Mouse (Mus musculus): ENCODE results near the gene Gdf2.

Gene Gdf2

DNA sequence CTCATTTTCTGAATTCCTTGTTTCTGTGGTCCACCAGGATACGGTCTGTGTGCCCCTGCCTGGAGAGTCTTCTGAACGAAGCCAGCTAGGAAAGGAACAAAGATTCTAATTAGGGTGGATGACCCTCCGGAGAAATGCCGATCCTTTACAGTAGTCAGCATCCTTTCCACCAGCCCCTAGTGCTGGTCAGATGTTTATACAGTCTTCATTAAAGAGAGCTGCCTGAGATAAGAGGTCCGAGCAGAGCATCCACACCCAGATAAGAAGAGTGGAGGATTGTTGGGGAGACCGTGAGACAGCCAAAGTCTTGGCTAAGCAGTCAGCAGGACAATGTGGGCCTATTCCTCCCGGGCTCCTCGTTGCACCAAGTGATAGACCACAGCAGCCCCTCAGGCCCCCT is at the start of gene Gdf2:
Gene Gdf2, plus strand, starts transcription at position 301 of the 400 bp plus-strand sequence.
- no peak for DNase-seq (ENCODE audit: low spot score in 2 of 2)

DNA sequence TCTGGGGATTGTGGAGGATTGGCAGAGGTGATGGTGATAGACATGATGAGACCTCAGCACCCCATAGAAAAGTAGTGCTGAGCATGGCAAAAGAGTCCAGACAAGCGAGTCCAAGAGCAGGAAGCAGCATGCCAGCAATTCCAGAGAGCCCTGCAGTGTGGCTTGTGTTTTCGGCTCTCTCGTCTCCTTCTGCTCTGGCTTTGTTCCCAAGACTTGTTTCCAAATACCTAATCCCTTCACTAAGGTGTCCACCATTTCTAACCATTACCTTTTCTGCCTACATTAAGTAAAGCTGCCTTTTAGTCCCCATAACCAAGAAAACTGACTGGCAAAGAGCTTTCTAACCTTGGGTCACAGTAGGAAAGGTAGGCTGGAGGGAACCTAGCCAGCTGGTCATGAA is 49.3 kb upstream of the Gdf2 start:
- DNase-seq (ENCODE audit: low spot score in 2 of 2), result no peak

DNA sequence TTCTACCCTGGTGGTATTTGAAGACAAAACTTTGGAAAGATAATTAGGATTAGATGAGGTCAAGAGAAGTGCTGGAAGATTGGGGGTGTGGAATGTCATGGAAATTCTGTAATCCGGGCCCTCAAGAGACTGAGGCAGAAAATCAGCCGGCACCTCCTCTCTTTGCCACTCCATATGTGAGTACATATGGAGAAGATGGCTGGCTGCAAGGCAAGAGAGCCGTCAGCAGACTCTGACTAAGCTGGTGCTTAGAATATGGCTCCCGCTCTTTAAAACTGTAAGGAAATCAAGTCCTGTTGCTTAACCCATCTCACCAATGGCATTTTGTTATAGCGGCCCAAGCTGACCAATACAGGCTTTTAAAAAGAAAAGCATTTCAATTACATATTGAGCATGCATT is 45.1 kb upstream of the Gdf2 start:
- peak; percentile 13 to 46 for DNase-seq (ENCODE audit: low spot score in 2 of 2)

DNA sequence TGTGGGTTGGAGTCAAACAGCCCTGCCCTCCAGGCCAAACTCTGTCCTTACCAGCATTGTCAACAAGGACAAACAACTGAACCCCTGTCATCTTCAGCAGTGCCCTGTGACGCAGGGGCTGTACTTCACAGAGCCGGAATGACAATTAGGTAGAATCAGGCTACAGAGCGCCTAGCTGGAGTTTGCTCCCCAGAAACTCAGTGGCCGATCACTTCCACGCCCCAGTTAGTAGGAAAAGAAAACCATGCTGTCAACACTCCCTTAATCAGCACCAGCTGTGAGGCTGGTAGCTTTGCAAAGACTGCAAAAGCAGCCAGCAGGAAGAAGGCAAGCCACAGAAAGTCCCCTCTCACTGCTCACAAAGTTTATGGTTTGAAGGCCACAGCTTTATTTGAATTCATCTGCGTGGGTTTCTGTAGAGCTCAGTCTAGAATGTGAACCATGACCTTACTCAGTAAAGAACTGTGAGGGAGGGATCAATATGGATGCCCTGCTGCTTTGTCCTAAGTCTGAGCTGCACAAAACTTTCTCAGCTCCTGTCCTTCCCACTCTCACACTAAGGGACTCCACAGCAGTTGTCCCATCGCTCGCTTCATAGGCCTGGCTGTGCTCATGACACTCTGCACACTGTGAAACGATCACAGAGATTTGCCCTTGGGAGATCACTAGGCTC is 44.1 kb upstream of the Gdf2 start:
- DNase-seq (ENCODE audit: low spot score in 2 of 2), result peak; percentile 6 to 13

DNA sequence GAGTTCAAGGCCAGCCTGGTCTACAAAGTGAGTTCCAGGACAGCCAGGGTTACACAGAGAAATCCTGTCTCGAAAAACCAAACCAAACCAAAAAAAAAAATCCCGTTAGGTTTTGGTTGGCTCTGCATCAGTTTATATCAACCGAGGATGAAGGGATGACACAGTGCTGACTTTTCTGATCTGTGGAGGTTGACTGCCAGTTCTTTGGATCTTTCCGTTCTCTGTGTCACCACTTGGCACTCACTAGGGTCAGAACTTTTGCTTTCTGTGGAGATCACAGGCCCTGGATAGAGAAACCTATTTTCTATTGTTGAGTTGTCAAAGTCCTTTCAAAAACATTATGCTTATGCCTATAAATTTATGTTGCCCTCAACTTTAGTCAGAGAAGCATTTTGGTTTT is 38.1 kb upstream of the Gdf2 start:
- no peak for DNase-seq (ENCODE audit: low spot score in 2 of 2)

DNA sequence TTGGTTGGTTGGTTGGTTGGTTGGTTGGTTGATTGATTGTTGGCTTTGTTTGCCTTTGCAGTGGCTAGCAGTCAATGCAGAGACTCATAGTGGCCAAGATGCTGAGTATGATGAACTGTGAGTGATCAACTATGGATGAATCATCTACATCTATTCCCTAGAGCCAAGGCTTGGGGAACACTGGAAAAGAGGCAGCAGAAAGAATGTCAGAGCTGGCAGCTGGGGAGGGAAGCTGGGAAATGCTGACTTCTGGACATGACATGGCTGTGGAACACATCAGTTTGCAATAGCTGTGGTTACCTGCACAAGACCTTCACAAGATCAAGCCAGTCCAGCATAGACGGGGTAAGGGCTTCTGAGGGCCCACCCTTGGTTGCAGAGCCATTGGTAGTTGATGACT is 37.6 kb upstream of the Gdf2 start:
- no peak for DNase-seq (ENCODE audit: low spot score in 2 of 2)

DNA sequence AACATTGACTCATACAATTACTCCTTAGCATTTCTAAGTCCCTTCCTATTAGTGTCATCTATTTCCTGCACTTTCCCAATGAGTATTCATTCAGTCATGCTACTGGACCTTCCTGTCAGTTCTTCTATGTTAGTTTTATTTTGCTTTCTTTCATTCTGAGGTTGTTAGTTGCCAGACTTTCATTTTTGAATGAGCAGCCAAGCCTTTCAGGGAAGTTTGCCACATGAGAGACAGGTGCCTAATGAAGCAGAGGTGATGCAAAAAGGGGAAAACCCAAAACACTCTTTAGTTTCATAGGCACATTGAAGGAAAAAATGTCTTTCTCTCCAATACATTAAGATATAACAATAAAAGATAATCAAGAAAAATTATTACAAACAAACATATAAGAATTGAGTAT is 36.0 kb upstream of the Gdf2 start:
- DNase-seq (ENCODE audit: low spot score in 2 of 2), result no peak

DNA sequence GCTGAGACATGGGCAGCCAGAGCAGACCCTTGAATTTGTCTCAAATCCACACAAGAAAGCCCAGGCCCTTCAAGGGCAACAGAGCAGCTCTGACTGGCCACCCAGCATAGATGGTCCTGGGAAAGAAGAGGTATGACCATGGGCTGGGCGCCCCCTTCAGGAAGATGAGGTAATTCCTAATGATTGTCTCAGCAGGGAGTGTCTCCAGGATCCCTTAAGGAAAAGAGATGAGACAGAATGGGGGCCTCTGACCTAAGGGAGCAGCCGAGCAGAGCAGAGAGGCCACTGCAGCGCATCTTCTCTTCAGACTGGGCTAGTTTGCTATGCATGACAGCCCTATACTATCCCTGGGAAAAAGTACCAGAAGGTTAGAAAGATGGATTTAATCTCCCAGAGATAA is 27.1 kb upstream of the Gdf2 start:
- peak; percentile 48 to 66 for DNase-seq (ENCODE audit: low spot score in 2 of 2)

DNA sequence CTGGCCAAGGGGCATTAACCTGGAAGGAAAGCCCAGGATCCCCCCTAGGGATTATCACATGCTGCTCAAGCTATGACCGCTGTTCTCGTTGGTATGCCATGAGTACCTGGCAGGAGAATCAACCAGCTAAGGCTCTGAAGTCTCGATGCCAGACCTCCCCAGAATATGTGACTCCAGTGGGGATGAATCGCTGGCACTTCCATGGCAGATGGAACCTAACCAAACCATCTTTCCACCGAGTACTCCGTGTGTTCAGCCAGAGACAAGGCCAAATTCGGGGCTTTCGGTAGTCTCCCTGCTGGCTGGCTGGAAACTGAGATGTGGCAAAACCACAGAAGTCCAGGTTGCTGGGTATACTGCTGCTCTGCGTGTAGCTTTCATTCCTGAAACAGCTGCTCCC is 26.6 kb upstream of the Gdf2 start:
- no peak for DNase-seq (ENCODE audit: low spot score in 2 of 2)

DNA sequence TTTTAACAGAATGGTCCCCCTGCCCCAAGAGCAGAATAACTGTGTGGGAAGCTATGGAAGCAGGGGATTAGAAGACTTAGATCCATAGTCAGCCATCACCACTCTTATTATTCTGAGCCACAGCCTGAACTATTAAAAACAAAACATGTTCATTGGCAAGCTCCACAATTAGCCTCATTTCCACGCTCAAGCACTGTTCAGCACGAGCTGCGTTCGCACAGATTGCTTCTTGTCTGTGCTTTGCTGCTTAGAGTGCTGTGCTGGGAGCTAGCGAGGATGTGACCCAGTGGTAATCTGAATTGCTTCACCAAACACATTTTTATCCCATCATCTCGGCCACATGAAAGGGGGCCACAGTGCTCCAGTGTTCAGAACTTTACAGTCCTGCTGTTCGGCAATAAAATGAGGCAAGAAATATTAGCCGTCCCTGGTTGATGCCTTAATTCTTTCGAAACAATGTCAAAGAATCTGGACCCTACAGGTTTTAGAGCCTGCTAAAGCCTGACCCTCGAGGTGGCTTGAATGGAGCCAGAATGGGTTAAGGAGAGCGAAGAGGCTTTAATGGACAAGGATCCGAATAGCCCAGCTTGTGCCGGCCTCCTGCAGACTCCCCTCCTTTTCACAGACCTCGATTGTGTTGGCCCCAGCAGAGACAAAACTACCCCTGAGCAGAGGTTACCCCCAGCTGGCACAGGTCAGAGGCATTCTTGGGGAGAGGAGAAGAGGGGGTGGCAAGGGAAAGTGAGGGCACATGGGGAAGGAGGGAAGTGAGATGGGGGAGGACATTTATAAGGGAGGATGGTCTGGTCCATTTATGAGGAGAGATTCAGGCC is 19.9 kb upstream of the Gdf2 start:
- peak in 1 of 2 experiments; percentile 20 for DNase-seq (ENCODE audit: low spot score in 2 of 2)

DNA sequence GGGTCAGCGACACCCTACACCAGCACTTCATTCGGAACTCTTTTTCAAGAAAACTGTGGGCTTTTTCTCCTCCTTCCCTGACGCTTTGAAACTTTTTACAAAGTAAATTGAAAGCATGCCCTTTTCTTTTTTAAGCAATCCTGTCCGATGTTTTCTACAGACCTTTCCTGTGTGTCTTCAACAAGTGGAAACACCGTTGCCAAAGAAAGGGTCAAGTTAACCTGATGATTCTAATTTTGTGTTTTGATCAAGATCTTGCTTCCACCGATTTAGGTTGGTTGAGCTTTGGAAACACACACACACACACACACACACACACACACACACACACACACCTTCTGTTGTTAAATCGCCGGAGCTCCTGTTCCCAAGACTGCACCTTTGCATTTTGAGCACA is 18.1 kb upstream of the Gdf2 start:
- DNase-seq (ENCODE audit: low spot score in 2 of 2), result no peak

DNA sequence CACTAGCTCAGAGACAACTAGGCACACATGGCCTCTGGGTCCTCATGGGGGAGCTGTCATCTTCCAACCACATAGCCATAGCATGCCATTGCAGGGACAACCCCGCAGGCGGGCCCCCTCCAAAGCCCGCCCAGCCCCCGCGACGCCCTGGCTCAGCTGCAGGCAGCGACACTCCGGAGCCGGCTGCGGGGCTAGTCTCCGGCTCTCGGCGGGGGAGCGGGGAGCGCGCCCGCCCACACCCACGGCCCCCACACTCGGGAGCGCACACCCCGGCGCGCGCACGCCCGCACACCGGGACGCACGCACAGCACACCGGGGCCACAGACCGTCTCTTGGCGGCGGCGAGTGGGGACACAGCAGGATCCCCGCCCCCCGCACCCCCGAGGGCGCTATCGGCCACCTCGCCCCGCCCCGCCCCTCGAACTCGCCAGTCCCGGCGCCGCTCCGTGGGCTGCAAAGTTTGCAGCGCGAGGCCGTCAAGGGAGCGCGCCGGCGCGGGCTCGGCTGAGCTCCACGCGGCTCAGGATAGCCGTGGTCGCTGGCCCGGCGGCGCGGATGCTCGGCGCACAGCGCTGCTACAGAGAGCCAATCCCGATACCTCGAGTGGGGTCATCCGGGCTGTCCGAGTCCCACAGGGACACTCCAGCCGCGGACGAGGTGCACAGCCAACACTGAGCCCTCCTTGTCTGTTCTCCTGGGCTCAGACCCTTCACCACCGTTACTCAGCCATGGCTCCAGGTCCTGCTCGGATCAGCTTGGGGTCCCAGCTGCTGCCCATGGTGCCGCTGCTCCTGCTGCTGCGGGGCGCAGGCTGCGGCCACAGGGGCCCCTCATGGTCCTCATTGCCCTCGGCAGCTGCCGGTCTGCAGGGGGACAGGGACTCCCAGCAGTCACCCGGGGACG is 17.4 kb upstream of the Gdf2 start, which contains the start of gene Gdf10:
Gene Gdf10, plus strand, starts transcription at position 420 of the 903 bp plus-strand sequence.
- peak in 1 of 2 experiments; percentile 36 for DNase-seq (ENCODE audit: low spot score in 2 of 2)

DNA sequence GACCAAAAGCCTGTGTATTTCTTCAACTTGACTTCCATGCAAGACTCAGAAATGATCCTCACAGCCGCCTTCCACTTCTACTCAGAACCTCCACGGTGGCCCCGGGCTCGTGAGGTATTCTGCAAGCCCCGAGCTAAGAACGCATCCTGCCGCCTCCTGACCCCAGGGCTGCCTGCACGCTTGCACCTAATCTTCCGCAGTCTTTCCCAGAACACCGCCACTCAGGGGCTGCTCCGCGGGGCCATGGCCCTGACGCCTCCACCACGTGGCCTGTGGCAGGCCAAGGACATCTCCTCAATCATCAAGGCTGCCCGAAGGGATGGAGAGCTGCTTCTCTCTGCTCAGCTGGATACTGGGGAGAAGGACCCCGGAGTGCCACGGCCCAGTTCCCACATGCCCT is 9.0 kb upstream of the Gdf2 start:
- DNase-seq (ENCODE audit: low spot score in 2 of 2), result no peak

DNA sequence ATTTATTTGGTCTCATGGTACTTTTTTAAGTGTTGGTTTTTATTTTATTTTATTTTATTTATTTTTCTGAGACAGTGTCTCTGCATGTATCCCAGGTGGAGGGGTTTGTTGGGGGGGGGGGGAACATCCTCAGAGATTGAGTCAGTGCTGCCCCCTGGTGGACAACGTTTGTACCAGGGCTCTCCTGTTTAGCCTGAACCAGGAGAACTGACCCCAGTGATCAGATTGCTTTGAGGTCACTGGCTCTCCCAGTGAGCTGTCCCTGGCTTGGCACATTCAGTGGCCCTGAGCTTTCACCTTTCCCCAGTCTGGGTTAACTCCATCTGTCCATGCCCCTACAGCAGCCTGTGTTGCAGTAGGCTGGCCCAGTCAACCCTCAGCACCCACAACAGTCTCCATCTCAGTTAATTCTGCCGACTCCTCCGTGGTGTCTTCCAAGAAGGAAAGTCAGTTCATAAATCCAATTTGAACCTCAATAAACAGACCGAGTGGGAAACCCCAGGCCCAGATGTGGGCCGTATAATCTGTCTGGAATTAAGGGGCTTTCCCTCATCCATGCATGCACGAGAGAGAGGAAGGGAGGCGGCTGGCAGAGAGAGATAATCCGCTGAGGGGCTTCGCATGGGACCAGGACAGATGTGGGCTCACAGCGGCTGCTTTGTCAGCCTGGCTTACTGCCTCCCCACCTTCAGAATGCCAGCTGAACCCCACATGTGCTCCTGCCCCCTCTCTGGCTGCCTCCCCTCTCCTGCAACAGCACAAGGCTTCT is 7.7 kb upstream of the Gdf2 start:
- DNase-seq (ENCODE audit: low spot score in 2 of 2), result peak; percentile 57 to 58

DNA sequence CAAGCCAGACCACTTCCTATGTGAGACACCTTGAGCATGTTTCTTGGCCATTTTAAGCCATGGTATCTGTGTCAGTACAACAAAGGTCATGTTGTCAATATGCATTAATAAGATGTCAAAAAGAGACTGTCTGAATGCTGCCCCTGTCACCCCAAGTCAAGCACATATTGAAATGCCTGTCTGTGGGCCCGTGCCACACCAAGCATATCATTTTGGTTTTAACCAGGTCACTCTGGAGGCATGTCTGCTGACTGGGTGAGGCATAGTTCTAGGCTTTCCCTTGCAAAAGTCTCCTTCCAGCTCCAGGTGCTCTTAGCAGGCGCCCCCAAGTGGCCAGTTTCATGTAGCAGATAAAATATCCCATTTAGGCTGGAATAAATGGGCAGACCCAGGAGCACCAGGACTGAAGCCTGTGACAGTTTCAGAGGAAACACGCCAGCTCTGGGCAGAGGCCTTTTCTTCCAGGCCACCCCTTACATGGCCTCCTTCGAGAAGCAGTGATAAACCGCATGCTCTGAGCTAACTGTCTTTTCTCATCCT is 7.0 kb upstream of the Gdf2 start:
- peak; percentile 54 to 68 for DNase-seq (ENCODE audit: low spot score in 2 of 2)

DNA sequence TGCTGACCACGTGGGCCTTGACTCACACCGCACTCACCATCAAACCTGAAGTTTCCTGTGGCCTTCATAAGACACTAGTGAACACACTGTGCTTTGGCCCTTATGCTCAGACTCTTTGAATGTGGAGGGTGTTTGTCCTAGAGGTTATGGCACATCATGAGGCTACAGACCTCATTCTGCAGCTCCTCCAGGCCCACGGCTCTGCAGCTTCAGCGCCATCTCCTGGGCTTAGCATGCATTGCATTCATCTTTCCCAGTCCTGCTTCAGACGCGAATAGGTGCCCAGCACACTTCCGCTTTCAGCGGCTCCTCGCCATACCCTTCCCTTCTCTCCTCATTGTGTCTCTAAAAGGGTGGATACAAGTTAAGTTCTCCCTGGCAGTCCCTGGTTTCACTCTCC is 1.7 kb upstream of the Gdf2 start:
- peak; percentile 79 to 83 for DNase-seq (ENCODE audit: low spot score in 2 of 2)

DNA sequence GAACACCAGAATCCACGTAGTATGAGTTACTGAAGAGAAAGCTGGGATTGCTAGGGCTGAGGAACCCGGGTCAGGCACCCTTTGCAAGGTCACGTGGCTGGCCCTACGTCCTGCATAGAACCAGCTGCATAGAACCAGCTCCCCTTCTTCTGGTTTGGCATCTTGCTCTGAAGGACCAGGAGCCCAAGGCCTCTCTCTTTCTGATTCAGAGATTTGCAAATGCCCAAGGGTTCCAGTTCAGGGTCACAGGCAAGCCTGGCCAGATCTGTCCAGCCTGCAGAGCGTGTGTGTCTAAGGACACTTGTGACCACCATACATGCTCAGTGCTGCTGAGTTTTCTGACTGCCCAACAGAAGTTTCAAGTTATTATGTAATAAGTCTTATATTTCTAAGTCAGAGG is 1.4 kb downstream of the Gdf2 start:
- no peak for DNase-seq (ENCODE audit: low spot score in 2 of 2)

DNA sequence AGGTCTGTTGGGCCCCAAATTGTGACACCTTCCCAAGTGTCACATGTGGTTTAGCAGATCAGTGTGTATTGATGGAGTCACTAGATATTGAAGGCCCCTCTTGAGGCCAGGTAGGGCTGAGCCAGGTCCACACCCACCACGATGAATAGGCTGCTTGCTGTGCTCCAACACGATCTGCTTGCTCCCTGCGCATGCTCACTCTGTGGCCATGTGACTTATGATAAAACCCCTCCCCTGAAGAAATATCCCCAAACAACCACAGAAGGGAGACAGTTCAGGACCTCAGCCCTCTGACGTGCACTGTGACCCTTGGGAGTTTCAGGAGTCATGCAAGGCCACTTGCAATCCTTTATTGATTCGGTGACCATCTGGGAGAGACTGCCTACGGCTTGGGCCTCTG is 5.3 kb downstream of the Gdf2 start:
- DNase-seq (ENCODE audit: low spot score in 2 of 2), result no peak

DNA sequence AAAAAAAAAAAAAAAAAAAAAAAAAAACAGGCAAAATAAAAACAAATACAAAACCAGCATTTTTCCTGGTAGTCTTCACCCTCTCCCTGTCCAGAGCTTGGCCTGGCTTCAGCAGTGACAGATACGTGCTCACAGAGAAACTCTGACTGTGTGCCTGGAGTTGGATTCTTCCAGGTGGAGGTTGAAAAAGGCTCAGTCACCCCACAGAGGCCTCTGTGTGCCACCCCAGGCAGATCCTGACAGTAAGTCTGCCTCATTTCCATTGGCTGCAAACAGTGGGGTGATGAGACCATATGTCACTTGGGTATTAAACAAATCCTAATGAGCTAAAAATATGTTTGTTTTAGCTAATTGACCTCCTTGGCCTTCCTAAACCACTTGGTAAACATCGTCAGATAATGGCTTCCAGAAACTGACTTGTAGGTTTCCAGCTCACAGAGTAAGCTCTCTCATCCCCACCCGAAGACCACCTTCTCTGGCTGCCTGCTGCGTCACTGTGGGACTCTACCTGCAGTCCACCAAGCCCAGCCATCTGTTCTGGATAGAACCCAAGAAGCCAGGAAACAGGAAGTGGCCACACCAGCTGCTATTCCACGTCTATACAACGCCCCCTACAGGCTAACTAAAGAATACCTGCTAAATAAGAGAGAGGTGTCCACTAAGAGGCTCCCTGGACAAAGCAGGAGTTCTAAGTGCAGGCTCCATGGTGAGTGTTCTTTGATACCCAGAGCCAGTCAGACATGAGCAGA is 11.6 kb downstream of the Gdf2 start:
- no peak for DNase-seq (ENCODE audit: low spot score in 2 of 2)

DNA sequence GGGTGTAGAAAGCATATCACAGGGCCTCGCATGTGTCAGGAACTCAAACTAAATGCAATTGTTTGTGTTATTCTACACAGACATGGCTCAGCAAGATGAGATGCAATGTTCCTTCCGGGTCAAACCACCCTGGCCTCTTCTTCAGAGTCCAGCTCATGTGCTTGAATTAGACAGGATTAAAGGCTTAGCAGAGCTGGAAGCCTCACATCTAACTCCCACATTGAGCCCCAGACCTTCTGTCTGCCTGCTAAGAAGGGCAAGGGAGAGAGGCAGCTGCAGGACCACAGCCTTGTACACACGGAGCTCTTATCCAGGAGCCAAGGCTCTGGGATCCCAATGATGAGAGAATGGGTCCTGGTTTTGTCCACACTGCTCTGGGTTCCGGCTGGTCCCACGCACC is 12.9 kb downstream of the Gdf2 start, which contains the start of gene Rbp3:
Gene Rbp3, plus strand, starts transcription at position 243 of the 400 bp plus-strand sequence.
- no peak for DNase-seq (ENCODE audit: low spot score in 2 of 2)
